Mouse (Mus musculus): ENCODE data around the gene Ube2a. TPM values are rescaled to one million over a fixed set of nuclear protein-coding genes. Genes with fewer than 3 reads are reported as not detected.
"Not testable (repeated sequence)": the region's sequence is repeated elsewhere in the genome, so short reads cannot be mapped to it uniquely, and the experiment has no call there.

The Ube2a gene
- polyA plus RNA-seq, 1 experiment from 2014 or later: 61.6 TPM

GRCm38 (mm10) chrX:36874178-36874696 lies 537 bp downstream of the Ube2a start:
- Histone ChIP-seq H3K9ac (ENCODE audit: low read depth, low read length) (peak overlapping the region; percentile 88), H3K9me3 (replicated peaks; ENCODE audit: control insufficient read depth, low read length) (no peaks in the 10 kb centered on the region), H3K4me3 (ENCODE audit: low read depth, low read length) (peak overlapping the region; percentile 87), H3K4me1 (ENCODE audit: control insufficient read depth, low read depth, low read length) (peaks cover 6% of the 10 kb centered on the region; the same call in 1 of the 2 replicates), H3K27ac (ENCODE audit: low read length) (peak overlapping the region; percentile 59; the same call in 1 of the 2 replicates), H3K27me3 (ENCODE audit: control insufficient read depth, insufficient read depth, low read depth, low read length) (no peaks in the 10 kb centered on the region), H3K36me3 (ENCODE audit: control insufficient read depth, insufficient read depth) (no peaks in the 10 kb centered on the region; the same call in 1 of the 2 replicates), H3K4me2 (ENCODE audit: low read depth, low read length) (peak overlapping the region; percentile 68)
- 12% methylated on average over 56 of the region's 57 CpGs for WGBS (ENCODE audit: insufficient replicate concordance)
- ATAC-seq (ENCODE audit: low read depth): peak; percentile 96

- H3K27me3 ChIP-seq (ENCODE audit: control insufficient read depth, insufficient read depth, low read depth, low read length): no peaks in the 10 kb centered on the region
- 15% methylated on average over 36 of the region's 36 CpGs for WGBS (ENCODE audit: insufficient replicate concordance)
- peaks cover 6% of the 10 kb centered on the region; the same call in 1 of the 2 replicates for H3K4me1 ChIP-seq (ENCODE audit: control insufficient read depth, low read depth, low read length)
- H3K9me3 ChIP-seq (replicated peaks; ENCODE audit: control insufficient read depth, low read length): no peaks in the 10 kb centered on the region
- peak; percentile 49 for ATAC-seq (ENCODE audit: low read depth)
- peak overlapping the region; percentile 68 for H3K4me2 ChIP-seq (ENCODE audit: low read depth, low read length)
- H3K9ac ChIP-seq (ENCODE audit: low read depth, low read length): peak overlapping the region; percentile 88
- H3K36me3 ChIP-seq (ENCODE audit: control insufficient read depth, insufficient read depth): no peaks in the 10 kb centered on the region; the same call in 1 of the 2 replicates
- H3K27ac ChIP-seq (ENCODE audit: low read length): peak overlapping the region; percentile 59; the same call in 1 of the 2 replicates
- peak overlapping the region; percentile 87 for H3K4me3 ChIP-seq (ENCODE audit: low read depth, low read length)
These were observed 1.0 kb downstream of the Ube2a start for GRCm38 (mm10) chrX:36874704-36875128.

GRCm38 (mm10) chrX:36884719-36885118 lies 11.0 kb downstream of the Ube2a start:
- peaks cover 4% of the 10 kb centered on the region for H3K36me3 ChIP-seq (ENCODE audit: control insufficient read depth, insufficient read depth)

GRCm38 (mm10) chrX:36898931-36899330 lies 25.2 kb downstream of the Ube2a start:
- not testable (repeated sequence) for H3K36me3 ChIP-seq (ENCODE audit: control insufficient read depth, insufficient read depth); H3K4me2 ChIP-seq (ENCODE audit: low read depth, low read length); H3K27me3 ChIP-seq (ENCODE audit: control insufficient read depth, insufficient read depth, low read depth, low read length); H3K9me3 ChIP-seq (replicated peaks; ENCODE audit: control insufficient read depth, low read length); H3K4me1 ChIP-seq (ENCODE audit: control insufficient read depth, low read depth, low read length); H3K27ac ChIP-seq (ENCODE audit: low read length); ATAC-seq (ENCODE audit: low read depth); H3K4me3 ChIP-seq (ENCODE audit: low read depth, low read length); H3K9ac ChIP-seq (ENCODE audit: low read depth, low read length)
- WGBS (ENCODE audit: insufficient replicate concordance): 10% methylated on average over 1 of the region's 1 CpGs

More at GRCm38 (mm10) chrX:36884719-36885118, 11.0 kb downstream of the Ube2a start:
- Histone ChIP-seq H3K4me2 (ENCODE audit: low read depth, low read length) (no peak overlapping the region), H3K4me1 (ENCODE audit: control insufficient read depth, low read depth, low read length) (no peaks in the 10 kb centered on the region), H3K27ac (ENCODE audit: low read length) (no peak overlapping the region), H3K9ac (ENCODE audit: low read depth, low read length) (no peak overlapping the region), H3K9me3 (replicated peaks; ENCODE audit: control insufficient read depth, low read length) (no peaks in the 10 kb centered on the region; the same call in 1 of the 2 replicates), H3K4me3 (ENCODE audit: low read depth, low read length) (no peak overlapping the region), H3K27me3 (ENCODE audit: control insufficient read depth, insufficient read depth, low read depth, low read length) (no peaks in the 10 kb centered on the region)
- 85% methylated on average over 1 of the region's 1 CpGs for WGBS (ENCODE audit: insufficient replicate concordance)
- no peak for ATAC-seq (ENCODE audit: low read depth)

- H3K4me3 ChIP-seq (ENCODE audit: low read depth, low read length): peak overlapping the region; percentile 72
- H3K27ac ChIP-seq (ENCODE audit: low read length): no peak overlapping the region
- H3K9ac ChIP-seq (ENCODE audit: low read depth, low read length): no peak overlapping the region
- no peak for ATAC-seq (ENCODE audit: low read depth)
- H3K4me2 ChIP-seq (ENCODE audit: low read depth, low read length): peak overlapping the region; percentile 75
- 31% methylated on average over 3 of the region's 3 CpGs for WGBS (ENCODE audit: insufficient replicate concordance)
- no peaks in the 10 kb centered on the region for H3K9me3 ChIP-seq (replicated peaks; ENCODE audit: control insufficient read depth, low read length)
- H3K27me3 ChIP-seq (ENCODE audit: control insufficient read depth, insufficient read depth, low read depth, low read length): no peaks in the 10 kb centered on the region
- H3K4me1 ChIP-seq (ENCODE audit: control insufficient read depth, low read depth, low read length): peaks cover 6% of the 10 kb centered on the region; the same call in 1 of the 2 replicates
- H3K36me3 ChIP-seq (ENCODE audit: control insufficient read depth, insufficient read depth): no peaks in the 10 kb centered on the region
These were observed 28.0 kb downstream of the Ube2a start for GRCm38 (mm10) chrX:36901655-36902054.

GRCm38 (mm10) chrX:36902321-36903114 lies 28.8 kb downstream of the Ube2a start, which contains the start of gene Nkrf:
Gene Nkrf (minus strand): TSS chrX:36902899.
- H3K4me3 ChIP-seq (ENCODE audit: low read depth, low read length): peak within 1 kb of the TSS; percentile 72
- 12% methylated on average over 47 of the region's 47 CpGs for WGBS (ENCODE audit: insufficient replicate concordance)
- H3K4me2 ChIP-seq (ENCODE audit: low read depth, low read length): peak within 1 kb of the TSS; percentile 75
- peak within 1 kb of the TSS; percentile 72 for H3K9ac ChIP-seq (ENCODE audit: low read depth, low read length)
- no peaks in the 10 kb centered on the region for H3K36me3 ChIP-seq (ENCODE audit: control insufficient read depth, insufficient read depth)
- no peaks in the 10 kb centered on the region for H3K27me3 ChIP-seq (ENCODE audit: control insufficient read depth, insufficient read depth, low read depth, low read length)
- ATAC-seq (ENCODE audit: low read depth): peak; percentile 51
- H3K27ac ChIP-seq (ENCODE audit: low read length): peak within 1 kb of the TSS; percentile 48
- peaks cover 6% of the 10 kb centered on the region; the same call in 1 of the 2 replicates for H3K4me1 ChIP-seq (ENCODE audit: control insufficient read depth, low read depth, low read length)
- no peaks in the 10 kb centered on the region for H3K9me3 ChIP-seq (replicated peaks; ENCODE audit: control insufficient read depth, low read length)

GRCm38 (mm10) chrX:36903115-36903768 lies 29.5 kb downstream of the Ube2a start:
- Histone ChIP-seq H3K27me3 (ENCODE audit: control insufficient read depth, insufficient read depth, low read depth, low read length) (no peaks in the 10 kb centered on the region), H3K4me1 (ENCODE audit: control insufficient read depth, low read depth, low read length) (peaks cover 6% of the 10 kb centered on the region; the same call in 1 of the 2 replicates), H3K9ac (ENCODE audit: low read depth, low read length) (peak overlapping the region; percentile 72), H3K36me3 (ENCODE audit: control insufficient read depth, insufficient read depth) (no peaks in the 10 kb centered on the region), H3K4me2 (ENCODE audit: low read depth, low read length) (peak overlapping the region; percentile 75), H3K4me3 (ENCODE audit: low read depth, low read length) (peak overlapping the region; percentile 72), H3K27ac (ENCODE audit: low read length) (peak overlapping the region; percentile 48), H3K9me3 (replicated peaks; ENCODE audit: control insufficient read depth, low read length) (no peaks in the 10 kb centered on the region)
- WGBS (ENCODE audit: insufficient replicate concordance): 12% methylated on average over 32 of the region's 32 CpGs
- ATAC-seq (ENCODE audit: low read depth): peak; percentile 95

- Histone ChIP-seq H3K27me3 (ENCODE audit: control insufficient read depth, insufficient read depth, low read depth, low read length) (no peaks in the 10 kb centered on the region), H3K36me3 (ENCODE audit: control insufficient read depth, insufficient read depth) (no peaks in the 10 kb centered on the region), H3K9me3 (replicated peaks; ENCODE audit: control insufficient read depth, low read length) (no peaks in the 10 kb centered on the region), H3K9ac (ENCODE audit: low read depth, low read length) (no peak overlapping the region), H3K4me2 (ENCODE audit: low read depth, low read length) (no peak overlapping the region), H3K4me1 (ENCODE audit: control insufficient read depth, low read depth, low read length) (peaks cover 6% of the 10 kb centered on the region; the same call in 1 of the 2 replicates), H3K4me3 (ENCODE audit: low read depth, low read length) (no peak overlapping the region), H3K27ac (ENCODE audit: low read length) (no peak overlapping the region)
- ATAC-seq (ENCODE audit: low read depth): no peak
- WGBS (ENCODE audit: insufficient replicate concordance): 26% methylated on average over 5 of the region's 5 CpGs
These were observed 32.8 kb downstream of the Ube2a start for GRCm38 (mm10) chrX:36906539-36906938.
